ENCODE assay signal across 9 mouse cellular contexts in the genomic region with DNA sequence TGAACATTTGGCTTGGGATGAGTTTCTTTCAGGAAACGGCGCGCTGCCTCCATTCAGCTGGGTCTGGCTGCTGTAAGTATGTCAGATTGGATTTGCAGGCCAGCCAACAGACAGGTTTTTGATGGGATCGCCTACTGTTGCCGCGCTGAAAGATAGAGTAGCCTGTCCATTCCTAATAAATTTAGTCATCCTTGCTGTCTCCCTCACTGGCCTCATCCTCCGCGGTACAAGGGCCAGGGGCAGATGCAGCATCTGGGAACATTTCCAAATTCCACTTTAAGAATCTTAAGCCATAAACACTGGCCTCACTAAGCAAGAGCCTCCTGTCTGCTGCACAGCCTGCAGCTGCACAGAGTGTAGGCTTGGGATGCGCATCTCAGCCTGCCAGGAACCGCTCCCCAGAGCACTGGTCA.
DNase-seq lines count a peak whose midpoint lies in the region; ATAC-seq lines count a peak whose summit lies in the region.
"Had no signal": no experiment of that assay in that cellular context is flagged by ENCODE, and none has a peak within 500 bp of the region (broad histone marks: within the 10 kb centered on the region; RNA-seq: fewer than 3 reads in every experiment).

No protein-coding gene starts in this region.

- no peak for ATAC-seq in heart, embryonic 13.5 days (ENCODE audit: extremely low read depth, insufficient number of reproducible peaks, low FRiP score, low TSS enrichment)
- peak; percentile 71 for ATAC-seq in lung, embryonic 16.5 days (ENCODE audit: low read depth)
- ATAC-seq in intestine, embryonic 15.5 days: peak; percentile 90
- no peak for ATAC-seq in megakaryocyte-erythroid progenitor cell, adult 5-6 weeks (replicated peaks; ENCODE audit: low FRiP score, low TSS enrichment, poor library complexity, severe bottlenecking)
- ATAC-seq: liver, postnatal 0 days had no signal

- H3K4me2 ChIP-seq in heart, embryonic 13.5 days: no peak overlapping the region
- H3K4me2 ChIP-seq in lung, embryonic 16.5 days (ENCODE audit: low read depth, low read length): no peak overlapping the region
- H3K4me2 ChIP-seq in intestine, embryonic 15.5 days (replicated peaks): no peak overlapping the region; the same call in 1 of the 2 replicates

- peak overlapping the region; percentile 33; the same call in 1 of the 2 replicates for H3K9ac ChIP-seq in heart, embryonic 13.5 days
- no peak overlapping the region for H3K9ac ChIP-seq in lung, embryonic 16.5 days (ENCODE audit: low read length)
- no peak overlapping the region for H3K9ac ChIP-seq in intestine, embryonic 15.5 days
- H3K9ac ChIP-seq: liver, postnatal 0 days had no signal

- no peaks in the 10 kb centered on the region for H3K36me3 ChIP-seq in heart, embryonic 13.5 days
- no peaks in the 10 kb centered on the region for H3K36me3 ChIP-seq in lung, embryonic 16.5 days (ENCODE audit: control insufficient read depth, insufficient read depth, low read length)
- no peaks in the 10 kb centered on the region for H3K36me3 ChIP-seq in intestine, embryonic 15.5 days

- peaks cover 15% of the 10 kb centered on the region for H3K4me1 ChIP-seq in heart, embryonic 13.5 days
- H3K4me1 ChIP-seq in lung, embryonic 16.5 days (replicated peaks; ENCODE audit: control insufficient read depth, insufficient read depth, low read length): no peaks in the 10 kb centered on the region
- no peaks in the 10 kb centered on the region for H3K4me1 ChIP-seq in intestine, embryonic 15.5 days (replicated peaks)

- H3K4me3 ChIP-seq in heart, embryonic 13.5 days: no peak overlapping the region
- H3K4me3 ChIP-seq in lung, embryonic 16.5 days (ENCODE audit: low read length): no peak overlapping the region
- no peak overlapping the region for H3K4me3 ChIP-seq in intestine, embryonic 15.5 days (replicated peaks)

- H3K9me3 ChIP-seq in heart, embryonic 13.5 days: no peaks in the 10 kb centered on the region
- H3K9me3 ChIP-seq in lung, embryonic 16.5 days (ENCODE audit: control insufficient read depth, low read length): no peaks in the 10 kb centered on the region
- H3K9me3 ChIP-seq in intestine, embryonic 15.5 days: no peaks in the 10 kb centered on the region

- no peak for DNase-seq in heart, adult 11 months
- no peak for DNase-seq in lung, adult 18-20 months
- peak; percentile 14 for DNase-seq in skeletal muscle tissue, adult 2 months (ENCODE audit: low read depth, low spot score)
- DNase-seq in spleen, postnatal 14 days (ENCODE audit: low spot score in 2 of 2): no peak
- DNase-seq: liver, postnatal 0 days had no signal

- H3K27me3 ChIP-seq in heart, embryonic 13.5 days (replicated peaks): no peaks in the 10 kb centered on the region
- no peaks in the 10 kb centered on the region for H3K27me3 ChIP-seq in lung, embryonic 16.5 days (ENCODE audit: control insufficient read depth, insufficient read depth, low read depth, low read length)
- H3K27me3 ChIP-seq in intestine, embryonic 15.5 days (replicated peaks): no peaks in the 10 kb centered on the region

- no peak overlapping the region for H3K27ac ChIP-seq in heart, embryonic 13.5 days (replicated peaks)
- no peak overlapping the region for H3K27ac ChIP-seq in lung, embryonic 16.5 days (ENCODE audit: low read length)
- peak overlapping the region; percentile 18; the same call in 1 of the 2 replicates for H3K27ac ChIP-seq in intestine, embryonic 15.5 days

- 55% methylated on average over 10 of the region's 10 CpGs for WGBS in heart, embryonic 13.5 days
- 59% methylated on average over 10 of the region's 10 CpGs for WGBS in lung, embryonic 16.5 days
- 35% methylated on average over 10 of the region's 10 CpGs for WGBS in intestine, embryonic 15.5 days

Comparison
In these comparisons a context has a peak if more than half of its experiments do, and no peak if none do; other contexts are left out.
1. ATAC-seq: peak in lung, embryonic 16.5 days (single experiment) and intestine, embryonic 15.5 days (single experiment); none in heart, embryonic 13.5 days (single experiment) and megakaryocyte-erythroid progenitor cell, adult 5-6 weeks (single experiment).